ENCODE assay signal across 21 mouse cellular contexts in the genomic region with DNA sequence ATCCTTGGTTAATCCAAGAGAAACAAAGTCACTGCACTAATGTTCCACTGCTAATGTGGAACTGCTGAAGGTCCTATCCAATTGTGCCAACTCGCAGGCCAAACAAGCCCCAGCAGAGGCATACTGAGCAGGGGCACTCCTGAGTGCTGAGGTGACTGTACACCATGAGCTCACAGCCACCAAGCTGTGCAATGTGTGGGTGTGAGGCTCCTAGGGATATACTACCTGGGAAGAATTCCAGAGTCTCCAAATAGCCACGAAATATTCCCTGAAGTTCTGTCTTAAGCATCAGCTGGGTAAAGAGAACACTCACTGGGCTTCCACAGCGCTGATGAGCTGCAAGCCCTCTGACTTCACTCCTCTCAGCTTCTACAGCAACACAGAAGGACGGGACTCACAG. TPM values are rescaled to one million over a fixed set of nuclear protein-coding genes. Genes with fewer than 3 reads are reported as not detected.
DNase-seq lines count a peak whose midpoint lies in the region; ATAC-seq and TF ChIP-seq lines count a peak whose summit lies in the region.
"Had no signal": no experiment of that assay in that cellular context is flagged by ENCODE, and none has a peak within 500 bp of the region (broad histone marks: within the 10 kb centered on the region; RNA-seq: fewer than 3 reads in every experiment).

No protein-coding gene starts in this region.

- H3K36me3 ChIP-seq in liver, embryonic 12.5 days, result peaks cover 6% of the 10 kb centered on the region
- H3K36me3 ChIP-seq in liver, postnatal 0 days (replicated peaks; ENCODE audit: insufficient read depth, low read length), result 0 out of 2 replicates have a peak, but pooled peaks cover 5% of the 10 kb centered on the region
- H3K36me3 ChIP-seq in midbrain, embryonic 13.5 days, result no peaks in the 10 kb centered on the region
- H3K36me3 ChIP-seq: forebrain, embryonic 15.5 days; hindbrain, embryonic 12.5 days had no signal

- no peak overlapping the region for H3K4me3 ChIP-seq in liver, embryonic 12.5 days
- H3K4me3 ChIP-seq in liver, postnatal 0 days (ENCODE audit: low read depth, low read length), result no peak overlapping the region
- H3K4me3 ChIP-seq in midbrain, embryonic 13.5 days (replicated peaks), result no peak overlapping the region
- H3K4me3 ChIP-seq: embryonic facial prominence, embryonic 10.5 days; erythroblast, embryonic 14.5 days; forebrain, embryonic 15.5 days; heart, embryonic 13.5 days; hindbrain, embryonic 12.5 days had no signal

- no peak for ATAC-seq in liver, embryonic 12.5 days
- ATAC-seq in liver, postnatal 0 days, result no peak
- ATAC-seq in midbrain, embryonic 13.5 days, result no peak
- ATAC-seq: activated CD4-positive, CD25-positive, alpha-beta regulatory T cell, adult 4 months; forebrain, embryonic 15.5 days; hindbrain, embryonic 16.5 days had no signal

- peak; percentile 76 for DNase-seq in heart, adult 11 months
- DNase-seq in heart, postnatal 10 days, result no peak
- DNase-seq in liver, postnatal 0 days, result no peak
- DNase-seq in 3T3-L1 (ENCODE audit: low read depth, low spot score), result peak; percentile 51
- DNase-seq in fat pad, adult 2 months (ENCODE audit: extremely low read depth, low read depth, low spot score), result peak; percentile 72
- no peak for DNase-seq in kidney, postnatal 14 days
- DNase-seq: adrenal gland, postnatal 14 days; cerebellum, adult 18-20 months; cerebellum, adult 9-11 months; cerebellum, postnatal 36 days; gastrocnemius, postnatal 36 days; heart, postnatal 4 days had no signal

- H3K9me3 ChIP-seq in liver, embryonic 12.5 days (replicated peaks), result no peaks in the 10 kb centered on the region
- no peaks in the 10 kb centered on the region for H3K9me3 ChIP-seq in liver, postnatal 0 days (ENCODE audit: low read length)
- no peaks in the 10 kb centered on the region for H3K9me3 ChIP-seq in midbrain, embryonic 13.5 days
- H3K9me3 ChIP-seq: embryonic facial prominence, embryonic 10.5 days; forebrain, embryonic 15.5 days; heart, embryonic 13.5 days; hindbrain, embryonic 12.5 days had no signal

- intact Hi-C loops in heart, postnatal 10 days (cut with DNase I), result loop anchor here (2.0 kb wide), 1 partner anchor 15 kb away; no protein-coding TSS in a partner anchor

- H3K4me2 ChIP-seq in liver, embryonic 12.5 days, result no peak overlapping the region
- H3K4me2 ChIP-seq in liver, postnatal 0 days (ENCODE audit: low read depth, low read length), result no peak overlapping the region
- H3K4me2 ChIP-seq in midbrain, embryonic 13.5 days (replicated peaks), result no peak overlapping the region
- H3K4me2 ChIP-seq: forebrain, embryonic 15.5 days; heart, embryonic 13.5 days; hindbrain, embryonic 12.5 days had no signal

- no peak for TF ChIP-seq EP300 in liver, postnatal 0 days (IDR thresholded peaks at IDR 0.05; ENCODE audit: low read depth)

- no peak overlapping the region for H3K9ac ChIP-seq in liver, embryonic 12.5 days
- H3K9ac ChIP-seq in liver, postnatal 0 days (replicated peaks), result no peak overlapping the region
- H3K9ac ChIP-seq in midbrain, embryonic 13.5 days (replicated peaks), result no peak overlapping the region
- H3K9ac ChIP-seq: forebrain, embryonic 15.5 days; heart, embryonic 13.5 days; hindbrain, embryonic 12.5 days had no signal

- no peak for TF ChIP-seq CTCF in liver, postnatal 0 days (IDR thresholded peaks at IDR 0.05; ENCODE audit: low read depth)

- no peaks in the 10 kb centered on the region for H3K27me3 ChIP-seq in liver, embryonic 12.5 days (replicated peaks)
- no peaks in the 10 kb centered on the region for H3K27me3 ChIP-seq in liver, postnatal 0 days (ENCODE audit: insufficient read depth, low read length)
- peaks cover 6% of the 10 kb centered on the region for H3K27me3 ChIP-seq in midbrain, embryonic 13.5 days
- H3K27me3 ChIP-seq: forebrain, embryonic 15.5 days; heart, embryonic 13.5 days; hindbrain, embryonic 12.5 days had no signal

- 77% methylated on average over 4 of the region's 4 CpGs for WGBS in liver, embryonic 12.5 days (ENCODE audit: insufficient replicate concordance)
- WGBS in liver, postnatal 0 days (ENCODE audit: insufficient replicate concordance), result 87% methylated on average over 4 of the region's 4 CpGs
- 81% methylated on average over 4 of the region's 4 CpGs for WGBS in midbrain, embryonic 13.5 days

- H3K27ac ChIP-seq in liver, embryonic 12.5 days, result peak overlapping the region; percentile 1; the same call in 1 of the 2 replicates
- H3K27ac ChIP-seq in liver, postnatal 0 days (ENCODE audit: low read depth), result no peak overlapping the region
- H3K27ac ChIP-seq in midbrain, embryonic 13.5 days, result no peak overlapping the region
- H3K27ac ChIP-seq: embryonic facial prominence, embryonic 10.5 days; forebrain, embryonic 15.5 days; heart, embryonic 13.5 days; hindbrain, embryonic 12.5 days had no signal

- H3K4me1 ChIP-seq in liver, embryonic 12.5 days, result peaks cover 54% of the 10 kb centered on the region
- H3K4me1 ChIP-seq in liver, postnatal 0 days (ENCODE audit: insufficient read depth), result peaks cover 12% of the 10 kb centered on the region
- peaks cover 17% of the 10 kb centered on the region for H3K4me1 ChIP-seq in midbrain, embryonic 13.5 days (replicated peaks)

RNA-seq across cellular contexts. Expression of a gene that starts 3.1 kb away (rescaled TPM):
- 10 to 100 TPM; 16.0 to 16.7 TPM for total RNA-seq in heart, postnatal 10 days (2021)
- polyA plus RNA-seq in liver, embryonic 12.5 days (2016; fragmentation: Nextera tagmentation; extraction: Ambion mirVana), result 162 and 164 TPM in 2 replicates
- polyA plus RNA-seq in liver, postnatal 0 days (2015; fragmentation: Nextera tagmentation; extraction: Ambion mirVana), result 47.8 and 53.8 TPM in 2 replicates
- 77.0 and 80.6 TPM in 2 replicates for polyA plus RNA-seq in midbrain, embryonic 13.5 days (2015; fragmentation: Nextera tagmentation; extraction: Ambion mirVana)

RNA-seq across cellular contexts. Expression of a gene that starts 43.1 kb away (rescaled TPM):
- total RNA-seq in heart, postnatal 10 days (2021), result 10 to 100 TPM; 39.7 to 45.7 TPM
- 178 and 181 TPM in 2 replicates for polyA plus RNA-seq in liver, embryonic 12.5 days (2016; fragmentation: Nextera tagmentation; extraction: Ambion mirVana)
- polyA plus RNA-seq in liver, postnatal 0 days (2015; fragmentation: Nextera tagmentation; extraction: Ambion mirVana), result 86.5 and 88.3 TPM in 2 replicates
- 91.4 and 94.1 TPM in 2 replicates for polyA plus RNA-seq in midbrain, embryonic 13.5 days (2015; fragmentation: Nextera tagmentation; extraction: Ambion mirVana)

RNA-seq across cellular contexts. Expression of a gene that starts 43.3 kb away (rescaled TPM):
- 1 to 10 TPM; 7.2 to 9.0 TPM for total RNA-seq in heart, postnatal 10 days (2021)
- polyA plus RNA-seq in liver, embryonic 12.5 days (2016; fragmentation: Nextera tagmentation; extraction: Ambion mirVana), result 6.8 and 7.1 TPM in 2 replicates
- 2.8 and 3.2 TPM in 2 replicates for polyA plus RNA-seq in liver, postnatal 0 days (2015; fragmentation: Nextera tagmentation; extraction: Ambion mirVana)
- polyA plus RNA-seq in midbrain, embryonic 13.5 days (2015; fragmentation: Nextera tagmentation; extraction: Ambion mirVana), result 10.0 and 11.4 TPM in 2 replicates

Comparison
In these comparisons a context has a peak if more than half of its experiments do, and no peak if none do; other contexts are left out.
1. DNase-seq: peak in heart, adult 11 months (single experiment), 3T3-L1 (single experiment) and fat pad, adult 2 months (single experiment); none in heart, postnatal 10 days (0 of 2), liver, postnatal 0 days (single experiment) and kidney, postnatal 14 days (single experiment).